Mouse (Mus musculus) lung, adult 2 months (tissue): Measurements from ENCODE around the gene Tst.

Experiments
- CTCF ChIP-seq: fragments of 200-500 bp; IDR thresholded peaks from 2 replicates; pipeline ENCODE4 v1.5.1; 2011; ENCODE audit warnings: mild to moderate bottlenecking, low read length, control low read depth; ENCODE audit not compliant: insufficient read depth
- POLR2A ChIP-seq: fragments of 200-500 bp; IDR thresholded peaks from 2 replicates; pipeline ENCODE4 v1.6.1; 2011; ENCODE audit warnings: low read depth, mild to moderate bottlenecking, control low read depth, low read length, borderline replicate concordance; ENCODE audit errors: extremely low read depth

GRCm38 (mm10) chr15:78414157-78414556, 8.4 kb upstream of the Tst start:
- TF ChIP-seq CTCF (no peak), POLR2A (no peak)
